15 mouse cellular contexts compared by ENCODE assay signal in the genomic region with DNA sequence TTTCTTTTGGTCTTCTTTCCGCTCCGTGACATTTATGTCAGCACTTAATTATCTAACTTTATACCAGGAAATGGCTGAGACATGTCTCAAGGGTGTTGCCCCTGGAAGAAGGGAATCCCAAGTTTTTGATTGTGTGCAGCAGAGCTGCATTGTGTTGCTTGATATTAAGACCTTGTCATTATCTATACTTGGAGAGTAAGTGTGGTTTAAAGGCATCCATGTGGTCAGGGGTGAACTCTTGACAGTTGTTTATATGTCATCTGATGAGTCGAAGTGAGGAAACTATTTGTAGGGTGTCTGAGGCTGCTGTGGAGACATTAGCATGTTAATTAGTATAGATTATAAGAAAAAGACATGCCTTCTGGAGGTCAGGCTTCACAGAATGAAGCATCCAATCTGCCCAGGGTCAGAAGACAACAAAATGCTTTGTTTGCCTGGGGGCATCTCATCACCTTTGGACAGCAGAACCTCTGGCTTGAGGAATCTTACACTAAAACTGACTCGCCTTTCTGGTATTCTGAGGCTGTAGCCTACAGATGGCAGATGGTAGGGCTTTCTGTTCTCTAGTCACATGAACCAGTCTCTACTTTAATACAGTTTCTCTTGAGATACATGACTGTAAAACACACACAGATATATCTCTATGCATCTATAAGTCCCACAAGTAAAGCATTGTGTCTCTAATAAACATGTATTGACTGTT.
"Had no signal": no experiment of that assay in that cellular context is flagged by ENCODE, and none has a peak within 500 bp of the region (broad histone marks: within the 10 kb centered on the region; RNA-seq: fewer than 3 reads in every experiment).

No protein-coding gene starts in this region.

- H3K4me1 ChIP-seq: liver, embryonic 12.5 days; midbrain, embryonic 10.5 days; midbrain, embryonic 12.5 days; neural tube, embryonic 12.5 days had no signal

- H3K4me3 ChIP-seq: liver, embryonic 12.5 days; midbrain, embryonic 10.5 days; midbrain, embryonic 12.5 days; neural tube, embryonic 12.5 days had no signal

- H3K27me3 ChIP-seq: neural tube, embryonic 12.5 days had no signal

- H3K27ac ChIP-seq: liver, embryonic 12.5 days; liver, embryonic 14.5 days; midbrain, embryonic 10.5 days; midbrain, embryonic 12.5 days; neural tube, embryonic 12.5 days had no signal

- H3K36me3 ChIP-seq: liver, embryonic 12.5 days; midbrain, embryonic 10.5 days; midbrain, embryonic 12.5 days; neural tube, embryonic 12.5 days had no signal

- DNase-seq: lung, adult 2 months; midbrain, embryonic 14.5 days; retina, postnatal 1 day; right cerebral cortex, adult 18-20 months; right cerebral cortex, postnatal 25 days; right cerebral cortex, postnatal 4 days; spleen, adult 18-20 months; thymus, adult 18-20 months; thymus, postnatal 25 days; thymus, postnatal 4 days had no signal

- ATAC-seq: liver, embryonic 12.5 days had no signal

- H3K4me2 ChIP-seq: liver, embryonic 12.5 days; midbrain, embryonic 12.5 days; neural tube, embryonic 12.5 days had no signal

- H3K9ac ChIP-seq: liver, embryonic 12.5 days; liver, embryonic 14.5 days; midbrain, embryonic 12.5 days; neural tube, embryonic 12.5 days had no signal

- H3K9me3 ChIP-seq: liver, embryonic 12.5 days; midbrain, embryonic 10.5 days; midbrain, embryonic 12.5 days; neural tube, embryonic 12.5 days had no signal
